Mouse (Mus musculus) heart, adult 9 months (tissue): Measurements from ENCODE around the gene Spaca1.
"Not testable (repeated sequence)": the region's sequence is repeated elsewhere in the genome, so short reads cannot be mapped to it uniquely, and the experiment has no call there.

Experiments used
- DNase-seq, 2 experiments: peaks; one replicate each; pipeline ENCODE4 v3.0.0; 2022; ENCODE audit warnings: low spot score in 2 of 2

Spaca1 gene

DNA sequence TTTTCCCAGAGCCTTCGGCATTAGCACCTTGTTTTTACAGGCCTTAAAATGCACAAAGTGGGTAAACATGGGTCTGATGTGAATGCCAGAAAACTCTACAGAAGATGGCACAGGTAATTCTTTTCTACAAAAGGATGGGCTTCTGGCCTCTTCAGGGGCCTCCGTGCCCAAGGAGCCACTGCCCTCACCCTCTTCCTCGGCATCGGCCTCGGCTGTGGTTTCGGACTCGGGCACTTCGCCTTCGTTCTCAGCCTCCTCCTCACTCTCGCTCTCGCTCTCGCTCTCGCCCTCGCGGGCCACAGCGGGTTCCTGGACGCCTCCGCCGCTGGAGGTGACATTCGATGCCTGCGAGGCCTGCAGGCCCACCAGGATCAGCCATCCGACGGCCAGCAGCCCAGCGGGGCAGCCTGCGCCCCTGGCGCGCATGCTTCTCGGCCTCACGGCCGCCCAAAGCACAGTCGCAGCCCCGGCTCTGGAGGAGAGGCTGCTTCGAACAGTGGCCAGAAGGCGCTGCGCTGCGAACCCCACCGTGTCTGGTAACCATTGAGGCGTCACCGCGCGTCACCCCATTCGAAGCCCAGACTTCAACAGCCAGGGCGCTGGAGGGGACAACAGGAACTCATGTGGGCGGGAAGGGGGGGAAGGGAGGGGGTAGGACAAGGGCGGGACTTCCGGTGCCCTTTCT is at the start of gene Spaca1:
Gene Spaca1 (minus strand): TSS at position 621 of the 685 bp plus-strand sequence.
- no peak for DNase-seq

- DNase-seq, result not testable (repeated sequence)
Measured at GRCm38 (mm10) chr4:34087286-34087685, 37.3 kb upstream of the Spaca1 start.

DNA sequence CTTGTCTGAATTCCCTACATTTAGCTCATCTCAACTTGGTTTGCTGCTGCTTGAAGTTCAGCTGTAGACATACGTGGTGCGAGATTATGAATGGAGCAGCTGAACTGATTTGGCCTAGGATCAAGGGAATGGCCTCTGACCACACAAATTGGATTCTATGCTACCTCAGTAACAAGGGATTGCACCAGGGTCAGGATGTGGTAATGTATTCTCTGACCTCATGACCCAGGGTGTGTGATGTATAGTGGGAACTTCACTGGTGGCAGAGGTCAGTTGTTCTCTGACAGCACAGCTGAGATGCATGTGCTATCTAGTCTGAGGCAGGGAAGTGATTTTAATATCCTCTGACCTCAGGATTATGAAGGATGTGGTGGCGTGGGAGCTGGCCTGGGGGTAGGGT is 31.1 kb upstream of the Spaca1 start:
- no peak for DNase-seq

DNA sequence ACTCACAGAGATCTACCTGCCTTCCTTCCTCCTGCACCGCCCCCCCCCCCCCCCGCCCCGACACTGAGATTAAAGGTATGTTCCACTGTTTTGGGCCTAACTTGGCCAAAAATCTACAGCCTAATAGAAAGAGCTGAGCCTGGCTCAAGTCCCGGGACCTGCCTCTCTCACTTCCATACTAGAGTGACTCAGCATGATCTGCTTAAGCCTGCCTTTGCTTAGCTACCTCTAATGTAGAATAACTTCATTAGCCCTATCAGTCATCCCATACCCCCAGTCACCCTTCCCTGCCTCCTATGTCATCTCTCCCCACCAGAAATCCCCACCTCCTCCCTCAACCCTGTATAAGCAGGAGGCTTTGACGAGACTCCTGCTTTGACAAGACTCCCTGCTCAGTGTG is 19.0 kb upstream of the Spaca1 start:
- no peak for DNase-seq

DNA sequence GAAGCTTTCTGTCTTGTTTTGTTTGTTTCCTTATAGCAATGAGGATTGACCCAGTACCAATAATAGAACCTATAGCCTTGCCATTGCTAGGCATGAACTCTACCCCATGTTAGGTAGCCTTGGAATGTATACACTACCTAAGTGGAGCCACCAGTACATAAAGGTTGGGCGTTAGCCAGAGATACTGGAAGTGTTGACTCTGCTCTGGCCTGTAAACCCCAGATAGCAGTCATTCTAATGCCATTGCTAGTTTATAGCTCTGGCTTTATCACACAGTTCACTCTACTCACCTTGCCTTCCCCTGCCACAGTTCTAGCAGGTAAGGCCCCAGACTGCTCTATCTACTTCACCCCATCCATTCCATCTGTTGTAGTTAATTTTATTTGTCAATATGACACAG is 8.3 kb upstream of the Spaca1 start:
- DNase-seq, result no peak

DNA sequence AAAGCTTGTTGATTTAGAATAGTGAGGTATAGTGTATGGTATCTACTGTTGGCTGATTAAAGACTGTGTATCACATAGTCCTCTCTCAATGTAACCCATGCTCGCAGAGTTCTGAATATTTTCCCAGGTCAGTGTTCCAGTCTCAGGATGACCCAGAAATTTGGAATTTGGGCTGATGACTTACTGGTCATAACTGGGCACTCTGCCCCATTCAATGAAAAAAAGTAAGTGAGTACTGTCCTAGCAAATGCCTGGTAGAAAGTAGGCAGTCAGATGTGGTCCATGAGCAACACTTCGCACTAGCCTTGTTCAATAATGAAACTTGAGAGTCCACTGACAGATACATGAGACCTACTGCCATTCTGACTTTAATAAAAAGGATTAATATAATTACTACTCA is 23.2 kb downstream of the Spaca1 start:
- DNase-seq, result no peak

DNA sequence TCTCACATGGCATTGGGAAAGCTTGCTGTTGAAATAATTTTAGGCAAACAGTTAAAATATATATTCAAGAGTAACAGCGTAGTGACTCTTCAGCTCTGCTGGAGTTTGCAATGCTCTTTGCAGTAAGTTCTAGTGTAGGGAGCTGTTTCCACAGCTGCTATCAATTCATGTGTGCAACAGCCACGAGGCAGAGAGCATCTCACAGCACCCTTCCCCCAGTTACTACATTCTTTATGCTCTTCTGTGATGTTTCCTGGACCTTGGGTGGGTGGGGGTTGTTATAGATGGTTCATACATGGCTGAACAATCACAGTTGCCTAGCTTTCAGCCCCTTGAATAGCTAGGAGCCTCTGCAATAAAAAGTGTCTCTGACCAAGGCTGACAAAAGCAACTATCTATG is 28.5 kb downstream of the Spaca1 start:
- no peak for DNase-seq

GRCm38 (mm10) chr4:33996382-33996781 is 53.6 kb downstream of the Spaca1 start:
- DNase-seq, result no peak

- no peak for DNase-seq
Measured at GRCm38 (mm10) chr4:33992687-33993086, 57.3 kb downstream of the Spaca1 start.

GRCm38 (mm10) chr4:33988466-33989089 is 61.4 kb downstream of the Spaca1 start:
- no peak for DNase-seq
